Mouse (Mus musculus) stomach, postnatal 0 days (tissue): Measurements from ENCODE around the gene Gm49403.

Experiments
- CTCF ChIP-seq: IDR thresholded peaks from 2 replicates; pipeline ENCODE4 v1.5.1; 2016; ENCODE audit warnings: antibody characterized with exemption, low read depth, mild to moderate bottlenecking, moderate library complexity
- EP300 ChIP-seq: optimal IDR thresholded peaks from 2 replicates; pipeline ENCODE3; 2016; ENCODE audit warnings: antibody characterized with exemption

DNA sequence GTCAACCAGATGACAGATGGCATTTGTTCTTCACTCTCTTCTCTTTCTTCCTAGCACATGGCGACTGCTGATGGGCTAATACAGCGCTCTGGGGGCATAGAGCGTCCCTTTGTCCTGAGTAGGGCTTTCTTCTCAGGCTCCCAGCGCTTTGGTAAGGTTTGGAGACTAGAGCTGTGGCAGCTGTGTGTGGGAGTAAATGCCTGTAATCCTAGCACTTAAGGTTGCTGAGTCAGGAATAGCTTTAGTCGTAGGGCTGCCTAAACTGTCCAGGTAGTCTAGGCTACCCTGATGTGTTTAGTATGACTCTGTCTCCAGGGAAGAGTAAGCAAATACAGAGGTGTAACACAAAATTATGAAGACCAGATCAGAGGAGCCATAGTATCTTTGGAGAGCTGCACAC lies 28.1 kb downstream of the Gm49403 start:
- no peak for TF ChIP-seq CTCF
- TF ChIP-seq EP300: no peak
